Mouse (Mus musculus) thymus, postnatal 10 days (tissue): ENCODE measurements around the gene Snap23.
"Not testable (repeated sequence)": the region's sequence is repeated elsewhere in the genome, so short reads cannot be mapped to it uniquely, and the experiment has no call there.

Experiments used
- DNase-seq, 2 experiments: peaks; one replicate each; pipeline ENCODE4 v3.0.0; 2021; ENCODE audit warnings: low spot score in 2 of 2

The Snap23 gene

DNA sequence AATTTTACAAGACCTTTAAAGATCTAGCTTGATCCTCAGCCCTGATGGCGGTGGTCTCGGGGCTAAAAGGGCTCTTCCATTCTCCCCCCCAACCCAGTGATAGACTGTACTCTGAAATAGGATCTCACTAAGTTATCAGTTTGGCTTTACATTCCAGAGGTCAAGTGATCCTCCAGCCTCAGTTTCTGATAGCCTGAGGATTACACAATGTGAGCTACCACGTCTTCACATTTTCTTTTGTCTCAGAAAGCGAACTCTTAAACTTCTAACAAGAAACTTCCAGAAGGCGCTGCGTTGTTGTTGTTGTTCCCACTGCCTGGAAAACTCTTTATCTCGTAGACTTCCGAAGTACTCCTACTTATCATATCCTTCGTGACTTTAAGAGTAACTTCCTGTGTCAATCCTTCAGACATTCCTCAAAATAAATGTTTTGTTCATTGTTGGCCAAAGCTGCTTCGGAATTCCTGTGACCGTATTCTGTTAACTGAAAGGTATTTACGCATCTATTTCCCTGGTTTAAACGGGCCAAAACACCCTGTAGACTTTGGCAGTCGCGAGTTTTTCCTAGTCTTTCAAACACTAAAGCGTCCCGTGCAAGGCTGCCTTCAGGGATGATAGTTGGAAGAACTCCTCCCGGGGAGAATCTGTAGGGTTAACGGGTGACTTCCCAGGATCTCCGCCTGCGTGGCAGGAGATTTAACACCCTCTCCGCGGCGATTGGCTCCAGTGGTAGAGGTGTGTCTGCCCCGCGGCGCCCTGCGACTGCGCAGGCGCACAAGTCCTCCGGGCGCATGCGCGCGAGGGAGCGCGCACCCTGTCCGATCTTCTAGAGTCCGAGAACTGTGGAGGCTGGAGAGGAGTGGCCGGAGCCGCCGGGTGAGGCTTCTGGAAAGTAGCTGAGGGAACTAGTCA is at the start of gene Snap23:
Gene Snap23 (plus strand): TSS at position 786 of the 912 bp plus-strand sequence.
- DNase-seq, result peak; percentile 77 to 83

DNA sequence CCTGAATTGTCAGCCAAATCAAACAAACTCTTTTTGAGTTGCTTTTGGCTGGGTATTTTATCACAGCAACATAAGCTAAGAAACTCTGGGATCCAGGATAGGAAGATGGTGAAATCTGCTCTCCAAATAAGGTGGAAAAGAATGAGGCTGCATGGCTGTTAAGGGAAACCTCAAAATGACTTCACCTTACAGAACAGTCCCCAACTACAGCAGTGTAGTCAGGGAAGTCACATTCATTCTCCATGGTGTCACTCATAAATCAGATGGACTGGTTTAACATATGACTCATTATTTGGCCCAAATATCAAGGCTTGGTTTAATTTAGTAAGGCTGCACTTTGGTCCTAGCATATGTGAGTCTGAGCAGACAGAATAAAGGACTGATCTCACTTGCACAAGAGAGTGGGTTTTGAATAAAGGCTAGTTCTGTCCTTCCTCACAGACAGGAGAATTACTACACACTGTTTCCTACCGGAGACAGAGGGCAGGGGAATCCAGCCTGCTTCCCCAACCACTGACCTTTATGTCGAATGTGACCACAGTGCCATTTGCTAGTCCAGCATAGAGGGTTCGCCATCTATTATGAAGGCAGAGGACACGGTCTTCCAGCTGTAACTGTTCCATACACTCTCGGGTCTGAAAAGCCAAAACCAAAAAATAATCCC is 48.8 kb upstream of the Snap23 start:
- DNase-seq, result no peak

DNA sequence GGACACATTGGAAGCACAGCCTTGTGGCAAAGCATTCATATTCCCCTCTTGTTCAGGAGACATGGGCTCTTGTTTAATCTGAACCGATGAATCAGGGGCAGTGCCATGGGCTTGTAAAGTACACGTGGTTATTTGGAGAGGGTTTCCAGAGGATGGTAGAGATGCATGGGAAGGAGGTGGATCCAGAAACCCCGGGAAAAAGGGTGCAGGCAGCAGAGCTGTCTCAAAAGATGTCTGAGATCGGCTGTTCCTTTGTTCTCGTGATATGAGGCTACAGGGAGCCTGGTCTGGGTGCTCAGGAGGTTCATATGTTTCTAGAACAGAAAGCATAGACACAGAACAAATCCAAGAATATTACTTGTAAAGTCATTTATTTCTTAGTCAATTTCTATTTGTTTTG is 40.7 kb upstream of the Snap23 start:
- no peak for DNase-seq

DNA sequence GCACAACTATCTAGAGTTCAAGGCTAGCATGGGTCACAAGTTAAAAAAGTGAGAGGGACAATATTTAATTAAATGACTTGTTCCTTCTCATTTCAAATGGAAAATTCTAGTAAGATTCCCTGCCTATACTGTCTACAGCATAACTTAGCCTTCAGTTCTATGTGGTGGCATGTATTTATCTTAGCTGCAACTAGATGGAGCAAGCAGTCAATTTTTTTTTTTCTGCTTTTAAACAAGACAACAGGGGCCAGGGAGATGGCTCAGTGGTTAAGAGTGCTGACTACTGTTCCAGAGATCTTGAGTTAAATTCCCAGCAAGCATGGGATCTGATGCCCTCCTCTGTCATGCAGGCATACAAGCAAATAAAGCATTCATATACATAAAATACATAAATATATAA is 37.9 kb upstream of the Snap23 start:
- DNase-seq, result no peak

DNA sequence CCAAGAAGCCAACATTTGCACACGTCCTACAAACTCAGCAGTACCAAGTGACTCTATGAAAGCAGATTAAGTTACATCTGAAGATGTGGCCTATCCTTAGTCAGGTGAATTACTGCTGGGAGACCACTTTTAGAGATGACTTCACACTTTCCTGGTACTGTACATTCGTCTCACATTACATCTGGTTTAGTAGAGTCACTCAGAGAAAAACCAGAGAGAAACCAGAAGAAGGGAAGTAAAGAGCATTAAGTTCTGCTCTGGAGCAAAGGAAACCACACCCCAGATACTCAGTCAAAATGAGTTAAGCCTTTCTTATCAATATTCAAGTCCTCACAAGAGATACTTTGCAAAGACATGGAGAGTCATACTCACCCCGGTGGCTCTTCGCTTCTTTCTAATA is 36.2 kb upstream of the Snap23 start:
- DNase-seq, result no peak

DNA sequence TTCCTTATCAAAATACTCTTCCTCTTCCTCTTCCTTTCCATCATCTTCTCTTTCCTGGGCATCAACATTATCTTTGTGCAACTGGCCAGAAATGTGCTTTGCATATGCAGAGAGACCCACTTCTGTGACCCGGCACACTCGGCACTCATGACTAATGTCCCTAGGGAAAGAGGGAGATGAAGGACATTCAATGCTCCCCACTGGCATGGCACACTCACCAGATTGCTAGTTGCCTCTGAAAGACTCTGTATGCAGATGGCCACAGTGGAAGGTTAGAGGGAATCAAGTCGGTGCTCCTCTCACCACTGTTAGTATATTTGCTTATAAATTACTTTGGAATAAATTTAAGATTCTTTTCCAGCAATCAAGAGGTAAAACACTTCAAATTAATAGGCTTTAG is 28.1 kb upstream of the Snap23 start:
- no peak for DNase-seq

DNA sequence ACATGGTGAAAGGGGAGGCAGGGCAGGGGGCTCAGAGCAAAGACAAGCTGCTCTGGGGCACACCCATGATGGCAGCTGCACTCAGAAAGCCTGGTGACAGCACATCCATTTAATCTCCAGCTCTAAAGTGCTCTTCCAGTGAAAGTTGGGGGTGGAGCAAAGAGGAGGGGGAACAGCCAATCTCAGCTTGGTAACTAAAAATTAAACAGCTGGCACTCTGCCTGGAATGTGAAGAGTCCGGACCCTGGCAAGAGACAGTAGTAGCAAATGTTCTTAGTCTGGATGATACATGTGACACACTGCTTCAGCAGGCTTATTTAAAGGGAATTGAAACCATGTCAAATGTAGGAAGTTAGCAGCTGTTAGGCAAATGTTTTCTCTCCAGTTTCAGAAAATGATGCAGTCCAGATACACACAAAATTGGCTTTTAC is 27.7 kb upstream of the Snap23 start:
- DNase-seq, result no peak

DNA sequence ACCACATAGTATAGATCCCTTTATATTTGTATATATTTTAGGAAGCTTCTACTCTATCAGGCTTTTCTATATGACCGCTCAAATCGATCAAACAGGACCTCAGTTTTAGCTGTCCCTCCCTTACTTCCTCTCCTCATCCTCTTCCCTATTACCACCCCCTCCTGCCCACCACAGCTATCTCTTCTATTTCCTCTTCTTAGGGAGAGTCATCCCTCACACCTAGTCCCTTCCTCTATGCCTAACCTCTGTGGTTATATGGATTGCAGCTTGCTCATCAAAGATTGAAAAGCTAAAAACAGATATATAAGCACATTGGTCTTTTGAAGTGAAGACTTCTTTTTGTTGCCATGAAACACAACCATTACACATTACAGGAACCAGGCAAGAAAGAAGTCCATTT is 22.7 kb upstream of the Snap23 start:
- no peak for DNase-seq

DNA sequence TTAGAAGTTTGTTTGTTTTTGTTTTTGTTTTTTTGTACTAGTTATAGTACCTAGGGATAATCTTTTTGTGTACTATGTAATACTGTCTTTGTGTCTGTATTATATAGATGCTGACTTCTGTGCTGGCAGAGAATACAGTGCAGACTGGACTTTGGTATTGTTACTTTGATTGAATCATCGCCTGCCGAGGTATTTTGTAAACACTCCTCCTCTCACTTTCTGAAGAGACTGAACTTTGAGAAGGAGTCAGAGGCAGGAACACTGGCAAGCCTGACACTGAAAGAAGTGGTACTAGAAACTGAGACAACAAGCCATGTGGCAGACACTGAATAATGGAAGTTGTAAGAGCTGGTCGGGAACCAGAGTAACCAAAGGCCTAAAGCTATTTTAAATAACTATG is 10.6 kb upstream of the Snap23 start:
- no peak for DNase-seq

DNA sequence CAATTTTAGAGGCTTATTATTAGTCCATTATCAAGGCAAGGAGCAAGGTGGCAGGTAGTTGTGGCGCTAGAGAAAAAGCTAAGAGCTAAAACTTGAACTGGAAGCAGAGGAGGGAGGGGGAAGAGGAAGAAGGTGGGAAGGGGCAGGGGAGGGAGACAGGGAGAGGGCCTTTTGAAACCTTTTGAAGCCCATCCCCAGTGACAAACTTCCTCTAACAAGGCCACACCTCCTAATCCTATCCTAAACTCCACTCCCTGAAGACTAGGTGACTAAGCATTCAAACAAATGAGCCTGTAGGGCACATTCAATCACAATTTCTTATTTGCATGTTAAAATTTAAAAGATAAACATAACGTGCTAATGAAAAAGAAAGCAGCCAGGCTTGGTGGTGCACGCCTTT is 8.7 kb upstream of the Snap23 start:
- DNase-seq, result no peak

DNA sequence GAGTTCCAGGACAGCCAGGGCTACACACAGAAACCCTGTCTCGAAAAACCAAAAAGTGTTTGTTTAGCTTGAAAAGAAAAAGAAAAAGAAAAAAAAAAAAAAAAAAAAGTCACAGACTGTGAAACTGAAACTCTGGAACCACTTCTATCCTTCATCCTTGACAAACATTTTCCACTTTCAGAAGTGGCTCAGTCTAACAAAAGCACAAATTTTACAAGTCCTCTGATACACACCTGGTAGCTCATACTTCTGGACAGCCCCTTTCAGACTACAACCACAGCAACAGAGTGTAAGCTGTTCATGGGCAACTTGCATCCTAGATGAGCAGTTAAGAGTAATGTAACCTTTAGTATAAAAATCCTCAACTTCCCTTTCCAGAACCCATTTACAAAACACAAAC is 5.9 kb upstream of the Snap23 start:
- no peak for DNase-seq

DNA sequence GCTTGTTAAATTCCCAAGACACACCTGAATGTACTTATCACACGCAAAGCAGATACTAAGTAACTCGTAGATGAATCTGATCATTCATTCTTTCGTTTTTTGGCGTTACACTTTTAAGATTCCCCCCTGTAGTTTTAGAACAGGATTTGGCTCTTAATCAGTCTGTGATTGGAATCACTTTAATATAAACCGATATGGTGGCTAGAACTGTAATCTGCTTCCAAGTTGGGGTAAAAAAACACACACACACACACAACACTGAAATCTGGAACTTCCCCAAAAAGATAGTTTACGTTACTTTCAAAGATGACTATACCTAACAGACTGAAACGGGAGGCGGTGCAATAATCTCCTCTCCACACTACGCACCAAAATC is 4.6 kb upstream of the Snap23 start:
- DNase-seq, result no peak

DNA sequence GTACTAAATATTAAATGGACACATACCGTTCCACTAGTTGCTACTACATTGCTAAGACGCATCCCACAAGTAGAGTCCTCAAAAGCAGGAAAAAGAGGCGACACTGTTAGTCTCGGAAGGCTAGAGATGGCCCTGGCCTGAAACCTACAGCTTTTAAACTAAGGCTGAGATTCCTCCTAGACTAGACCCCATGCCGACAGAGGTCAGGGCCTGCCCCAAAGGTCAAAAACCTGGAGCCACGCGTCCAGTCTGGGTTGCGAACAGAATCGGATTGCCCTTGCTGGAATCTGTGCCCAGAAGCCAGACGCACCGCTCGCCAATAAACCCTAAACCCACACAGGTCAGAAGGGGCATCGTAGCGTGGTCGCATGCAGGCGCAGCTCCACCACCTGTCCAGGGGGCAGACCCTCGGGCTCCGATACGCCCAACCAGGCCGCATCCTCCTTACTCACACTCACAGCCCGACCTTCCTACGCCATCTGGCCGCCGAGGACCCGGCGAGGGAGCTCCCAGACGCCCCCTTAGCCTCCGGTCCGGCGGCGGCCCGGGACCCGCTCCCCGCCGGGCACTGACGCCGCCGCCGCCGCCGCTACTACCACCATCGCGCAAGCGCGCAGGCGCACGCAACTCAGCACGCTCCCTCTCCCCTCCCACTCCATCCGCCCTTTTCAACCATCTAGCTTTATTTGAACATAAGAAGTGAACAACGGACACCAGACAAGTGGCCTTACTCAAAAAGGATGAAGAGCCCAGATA is 4.1 kb upstream of the Snap23 start, which contains the start of gene Zfp106:
Gene Zfp106 (minus strand): TSS at position 609 of the 756 bp plus-strand sequence.
- peak; percentile 79 to 86 for DNase-seq

DNA sequence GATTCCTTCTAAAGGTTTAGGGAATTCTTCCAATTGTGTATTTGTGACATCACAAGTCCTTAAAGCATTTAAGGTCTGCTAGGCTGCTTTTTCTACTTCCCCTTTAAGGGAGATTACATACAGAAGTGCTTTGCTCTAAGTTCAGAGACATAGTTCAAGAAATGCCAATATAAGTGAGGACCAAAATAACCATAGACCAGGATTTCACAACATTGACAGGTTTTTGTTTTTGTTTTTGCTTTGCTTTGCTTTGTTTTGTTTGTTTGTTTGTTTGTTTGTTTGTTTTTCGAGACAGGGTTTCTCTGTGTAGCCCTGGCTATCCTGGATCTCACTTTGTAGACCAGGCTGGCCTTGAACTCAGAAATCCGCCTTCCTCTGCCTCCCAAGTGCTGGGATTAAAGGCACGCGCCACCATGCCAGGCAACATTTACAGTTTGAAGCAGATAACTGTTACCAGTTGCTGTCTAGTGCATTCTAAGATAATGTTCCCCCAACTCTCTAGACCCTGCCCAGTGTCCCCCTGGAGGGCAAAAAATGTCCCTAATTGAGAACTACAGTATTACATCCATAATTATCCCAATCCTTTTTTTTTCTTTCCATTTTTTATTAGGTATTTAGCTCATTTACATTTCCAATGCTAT is 2.8 kb upstream of the Snap23 start:
- DNase-seq, result not testable (repeated sequence)

DNA sequence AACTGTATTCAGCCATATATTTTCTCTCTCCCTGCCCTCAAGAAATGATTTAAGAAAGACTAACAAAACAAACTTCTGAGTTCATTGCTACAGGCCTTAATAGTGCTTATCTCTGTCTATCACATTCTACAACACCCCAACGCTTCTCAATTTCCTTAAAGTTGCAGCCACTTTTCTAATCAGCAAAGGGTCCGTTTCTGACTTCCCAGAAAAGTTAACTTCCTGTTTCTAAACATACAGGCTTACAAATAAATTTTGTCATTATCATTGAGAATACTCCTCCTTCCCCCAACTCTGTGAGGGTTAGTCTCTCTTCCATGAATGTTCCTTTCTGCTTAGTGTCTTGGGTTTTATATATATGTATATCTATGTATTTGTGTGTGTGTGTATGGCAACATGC is 2.1 kb upstream of the Snap23 start:
- DNase-seq, result no peak

DNA sequence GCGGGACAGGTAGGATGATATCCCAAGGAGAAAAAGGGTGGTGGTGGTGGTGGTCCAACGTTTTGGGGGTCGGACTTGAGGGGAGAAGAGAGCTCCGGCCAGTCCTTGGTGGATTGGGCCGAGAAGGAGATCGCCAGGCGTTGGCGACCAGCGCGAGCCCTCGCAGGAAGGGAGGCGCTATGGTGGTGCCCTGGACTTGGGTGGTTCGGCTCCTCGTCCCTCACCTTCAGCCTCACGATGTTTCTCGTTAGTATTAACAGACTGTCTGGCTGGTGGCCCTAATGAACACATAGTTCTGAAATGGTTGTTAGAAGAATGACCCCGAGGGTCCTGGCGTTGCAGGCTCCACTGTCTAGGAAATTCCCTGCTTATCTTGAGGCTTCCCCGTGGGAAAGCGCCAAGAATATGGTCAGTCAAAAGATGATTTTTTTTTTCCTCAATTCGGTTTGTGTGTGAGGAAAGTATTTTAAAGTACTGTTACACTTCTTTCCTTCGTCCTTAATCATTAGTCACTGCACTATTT is 388 bp downstream of the Snap23 start:
- DNase-seq, result no peak

DNA sequence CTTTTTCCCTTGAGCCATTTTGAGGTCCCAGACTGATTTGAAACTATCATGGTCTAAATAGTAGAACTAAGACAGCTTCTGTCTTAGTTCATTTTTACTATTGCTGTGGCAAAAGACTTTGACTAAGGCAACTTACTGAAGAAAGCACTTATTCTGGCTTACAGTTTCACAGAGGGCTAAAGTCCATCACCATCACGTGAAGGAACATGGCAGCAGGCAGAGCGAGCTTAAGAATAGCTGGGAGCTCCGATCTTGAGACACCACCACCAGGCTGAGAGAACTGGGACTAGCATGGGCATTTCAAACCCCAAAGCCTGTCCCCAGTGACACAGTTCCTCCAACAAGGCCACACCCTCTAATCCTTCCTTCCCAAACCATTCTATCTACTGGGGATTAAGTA is 3.6 kb downstream of the Snap23 start:
- DNase-seq, result no peak

DNA sequence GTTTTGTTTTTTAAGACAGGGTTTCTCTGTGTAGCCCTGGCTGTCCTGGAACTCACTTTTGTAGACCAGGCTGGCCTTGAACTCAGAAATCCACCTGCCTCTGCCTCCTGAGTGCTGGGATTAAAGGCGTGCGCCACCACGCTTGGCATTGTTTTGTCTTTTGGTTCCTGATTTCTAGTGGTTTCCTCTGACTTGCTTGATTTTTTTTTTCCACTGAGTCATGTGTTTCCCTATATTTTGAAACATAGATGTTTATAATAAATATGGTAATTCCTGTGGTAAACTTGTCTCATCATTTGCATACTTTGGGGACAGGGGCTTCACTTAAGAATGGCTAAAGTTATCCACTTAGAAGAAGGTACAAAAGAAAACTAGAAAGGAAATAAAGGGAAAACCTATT is 4.7 kb downstream of the Snap23 start:
- not testable (repeated sequence) for DNase-seq

DNA sequence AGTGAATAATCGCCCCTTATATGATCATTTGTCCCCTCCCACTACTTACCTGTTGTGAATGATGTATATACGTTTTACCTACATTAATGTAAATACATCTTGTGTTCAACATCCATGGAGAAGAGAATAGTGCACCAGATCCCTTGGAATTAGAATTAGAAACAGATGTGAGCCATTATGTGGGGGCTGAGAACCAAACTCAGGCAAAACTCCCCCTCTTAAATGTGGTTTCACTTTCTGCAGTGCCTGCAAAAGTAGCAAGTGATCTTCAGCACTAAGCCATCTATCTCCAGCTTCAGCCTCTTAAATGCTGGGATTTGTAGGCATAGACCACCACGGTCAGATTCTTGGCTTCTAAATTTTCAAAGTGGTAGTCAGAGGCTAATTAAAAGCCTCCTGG is 7.7 kb downstream of the Snap23 start:
- DNase-seq, result no peak

DNA sequence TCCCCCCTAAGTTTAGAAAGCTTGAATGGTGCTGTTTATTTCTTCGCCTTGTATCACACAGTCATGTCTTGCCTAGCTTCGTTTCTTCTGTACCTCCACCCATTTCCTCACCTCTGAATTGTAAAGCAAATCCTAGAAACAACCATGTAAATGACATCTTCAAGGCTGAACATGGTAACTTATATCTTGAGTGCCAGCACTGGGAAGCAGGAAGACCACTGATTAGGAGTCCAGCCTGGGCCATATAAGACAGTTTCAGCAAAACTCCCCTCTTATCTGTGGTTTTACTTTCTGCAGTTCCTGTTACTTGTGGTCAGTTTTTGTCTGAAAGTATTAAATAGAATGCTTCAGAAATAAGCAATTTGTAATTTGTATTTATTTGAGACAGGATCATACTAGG is 8.5 kb downstream of the Snap23 start:
- no peak for DNase-seq

DNA sequence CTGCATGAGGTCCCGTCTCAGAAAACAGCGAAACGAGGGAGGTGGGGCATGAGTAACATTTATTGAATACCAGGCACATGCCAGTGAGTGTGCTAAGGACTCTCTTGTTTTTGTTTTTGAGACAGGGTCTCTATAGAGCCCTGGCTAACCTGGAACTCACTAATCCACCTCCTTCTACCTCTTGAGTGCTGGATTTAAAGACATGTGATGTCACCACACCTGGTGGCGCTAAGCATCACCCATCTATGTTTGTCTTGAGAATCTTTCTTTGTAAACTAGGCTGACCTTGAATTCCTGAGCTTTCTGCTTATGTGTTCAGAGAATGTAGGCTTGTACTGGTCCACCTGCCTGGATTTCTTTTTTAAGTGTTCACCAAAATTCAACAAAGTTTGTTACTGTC is 10.3 kb downstream of the Snap23 start:
- DNase-seq, result no peak

DNA sequence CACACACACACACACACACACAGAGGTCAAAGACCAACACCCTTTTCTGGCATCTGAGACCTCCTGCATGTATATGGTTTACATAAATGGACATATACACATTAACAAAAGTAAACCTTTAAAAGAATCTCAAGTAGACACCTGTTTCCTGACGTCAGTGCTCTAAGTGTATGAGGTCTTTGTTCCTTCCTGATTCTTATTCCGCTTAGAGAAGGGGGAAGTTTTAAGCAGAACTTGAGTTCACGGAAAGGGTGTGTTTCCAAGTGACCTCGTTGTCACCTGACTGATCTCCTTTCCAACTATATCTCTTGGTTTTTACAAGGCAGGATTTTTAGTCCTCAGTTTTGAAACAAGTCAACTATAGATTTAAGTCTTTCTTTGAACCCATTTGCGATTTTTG is 10.8 kb downstream of the Snap23 start:
- no peak for DNase-seq
